Mouse (Mus musculus): ENCODE measurements at regions not wholly inside any gene's neighbourhood (a gene's known extent, or its start where the extent isn't known, plus 50 kb on each side); places are given as distances from the start of the nearest gene placed in this dataset.
"Not testable (repeated sequence)": the region's sequence is repeated elsewhere in the genome, so short reads cannot be mapped to it uniquely, and the experiment has no call there.

DNA sequence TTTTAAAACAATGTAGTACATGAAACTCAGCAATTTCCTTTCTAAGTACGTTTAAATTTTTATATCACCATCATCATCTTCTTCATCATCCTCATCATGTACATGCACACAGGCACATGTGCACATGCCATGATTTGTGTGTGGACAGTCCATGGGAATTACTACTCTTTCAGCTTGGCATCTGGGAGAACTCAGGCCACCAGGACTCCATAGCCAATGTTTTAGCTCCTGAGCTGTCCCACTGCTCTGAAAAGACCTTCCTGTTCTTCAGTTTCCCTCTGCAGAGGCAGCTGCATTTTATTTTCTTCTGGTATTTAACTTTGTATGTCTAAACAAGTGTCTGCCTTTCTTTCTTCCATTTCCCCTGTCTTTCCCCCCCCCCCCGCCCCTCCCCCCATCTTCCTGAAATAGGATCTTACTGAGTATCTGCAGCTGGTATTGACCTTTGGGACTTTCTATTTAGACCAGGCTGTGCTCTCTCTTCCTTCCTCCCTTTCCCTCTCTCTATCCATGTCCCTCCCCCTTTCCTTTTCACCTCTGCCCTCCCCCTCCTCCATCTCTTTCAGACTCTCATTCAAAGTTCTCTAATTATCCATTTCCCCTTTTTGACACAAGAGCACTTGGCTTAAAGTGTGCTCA, 72.8 kb upstream of the Arhgap42 start:
- Histone ChIP-seq H3K9ac (ENCODE audit: low read depth, low read length) (no peak overlapping the region), H3K4me2 (no peak overlapping the region), H3K27ac (ENCODE audit: low read depth, low read length) (no peak overlapping the region), H3K27me3 (replicated peaks; ENCODE audit: control insufficient read depth, insufficient read depth, low read length) (no peaks in the 10 kb centered on the region), H3K36me3 (ENCODE audit: control insufficient read depth, insufficient read depth, low read length) (no peaks in the 10 kb centered on the region), H3K9me3 (ENCODE audit: control insufficient read depth, low read length) (no peaks in the 10 kb centered on the region), H3K4me3 (ENCODE audit: low read depth, low read length) (no peak overlapping the region), H3K4me1 (replicated peaks; ENCODE audit: control insufficient read depth, insufficient read depth, low read length) (no peaks in the 10 kb centered on the region)
- ATAC-seq (replicated peaks; ENCODE audit: low FRiP score): no peak
- 79% methylated on average over 1 of the region's 2 CpGs for WGBS
- DNase-seq (ENCODE audit: low spot score): no peak

- not testable (repeated sequence) for H3K9me3 ChIP-seq (ENCODE audit: control insufficient read depth, low read length); DNase-seq (ENCODE audit: low spot score); H3K9ac ChIP-seq (ENCODE audit: low read depth, low read length); ATAC-seq (replicated peaks; ENCODE audit: low FRiP score); H3K27me3 ChIP-seq (replicated peaks; ENCODE audit: control insufficient read depth, insufficient read depth, low read length); H3K4me3 ChIP-seq (ENCODE audit: low read depth, low read length); H3K36me3 ChIP-seq (ENCODE audit: control insufficient read depth, insufficient read depth, low read length); H3K4me1 ChIP-seq (replicated peaks; ENCODE audit: control insufficient read depth, insufficient read depth, low read length); H3K4me2 ChIP-seq; H3K27ac ChIP-seq (ENCODE audit: low read depth, low read length)
- 82% methylated on average over 6 of the region's 6 CpGs for WGBS
Measured at GRCm38 (mm10) chr9:9311040-9311583, 72.2 kb upstream of the Arhgap42 start.

- WGBS: 43% methylated on average over 3 of the region's 3 CpGs
- H3K9ac ChIP-seq (ENCODE audit: low read depth, low read length): no peak overlapping the region
- ATAC-seq (replicated peaks; ENCODE audit: low FRiP score) (no peak), DNase-seq (ENCODE audit: low spot score) (no peak)
- no peaks in the 10 kb centered on the region for H3K36me3 ChIP-seq (ENCODE audit: control insufficient read depth, insufficient read depth, low read length)
- H3K4me3 ChIP-seq (ENCODE audit: low read depth, low read length): no peak overlapping the region
- H3K4me1 ChIP-seq (replicated peaks; ENCODE audit: control insufficient read depth, insufficient read depth, low read length): no peaks in the 10 kb centered on the region
- H3K9me3 ChIP-seq (ENCODE audit: control insufficient read depth, low read length): no peaks in the 10 kb centered on the region
- H3K27me3 ChIP-seq (replicated peaks; ENCODE audit: control insufficient read depth, insufficient read depth, low read length): no peaks in the 10 kb centered on the region
- H3K4me2 ChIP-seq: no peak overlapping the region
- H3K27ac ChIP-seq (ENCODE audit: low read depth, low read length): no peak overlapping the region
Measured at GRCm38 (mm10) chr9:9290767-9291166, 51.9 kb upstream of the Arhgap42 start.

- Histone ChIP-seq H3K4me1 (replicated peaks; ENCODE audit: control insufficient read depth, insufficient read depth, low read length) (no peaks in the 10 kb centered on the region), H3K27me3 (replicated peaks; ENCODE audit: control insufficient read depth, insufficient read depth, low read length) (no peaks in the 10 kb centered on the region), H3K27ac (ENCODE audit: low read depth, low read length) (no peak overlapping the region), H3K9ac (ENCODE audit: low read depth, low read length) (no peak overlapping the region), H3K4me2 (no peak overlapping the region), H3K36me3 (ENCODE audit: control insufficient read depth, insufficient read depth, low read length) (no peaks in the 10 kb centered on the region), H3K4me3 (ENCODE audit: low read depth, low read length) (no peak overlapping the region), H3K9me3 (ENCODE audit: control insufficient read depth, low read length) (no peaks in the 10 kb centered on the region)
- no peak for DNase-seq (ENCODE audit: low spot score)
- WGBS: 82% methylated on average over 6 of the region's 6 CpGs
- ATAC-seq (replicated peaks; ENCODE audit: low FRiP score): no peak
Measured at GRCm38 (mm10) chr9:9289570-9289969, 50.7 kb upstream of the Arhgap42 start.
